Mouse (Mus musculus) left cerebral cortex, postnatal 25 days (tissue): ENCODE measurements around the gene Map4k4. TPM values are rescaled to one million over a fixed set of nuclear protein-coding genes. Genes with fewer than 3 reads are reported as not detected.

ENCODE experiments used
- DNase-seq, 2 experiments: peaks; one replicate each; pipeline ENCODE4 v3.0.0; 2022; ENCODE audit warnings: low spot score in 2 of 2, mixed read lengths in 1 of 2
- intact Hi-C: fragments of 180-260 bp; cut with DNase I; formaldehyde crosslinking; loops from one replicate; pipeline ENCODE4 v1.15.1; 2025
- total RNA-seq, 2 experiments: library from RNA; stranded (reverse); gene quantifications; 2 replicates each; pipeline ENCODE4 v1.2.3; 2021

Map4k4 gene
- total RNA-seq, 2 experiments from 2014 or later = 115 to 131 TPM

GRCm38 (mm10) chr1:39895506-39895905, 5.2 kb upstream of the Map4k4 start:
- DNase-seq = no peak
- intact Hi-C loops = no loop called here

GRCm38 (mm10) chr1:39896581-39896980, 4.1 kb upstream of the Map4k4 start:
- intact Hi-C loops = no loop called here
- DNase-seq = no peak

- no peak for DNase-seq
- intact Hi-C loops = no loop called here
Measured at GRCm38 (mm10) chr1:39898686-39899085, 2.0 kb upstream of the Map4k4 start.

- DNase-seq = peak; percentile 39 to 46
- intact Hi-C loops = loop anchor here (2.0 to 5.0 kb wide), 4 partner anchors 36 to 344 kb away; no protein-coding TSS in a partner anchor
Measured at GRCm38 (mm10) chr1:39901063-39901811, 524 bp downstream of the Map4k4 start.

GRCm38 (mm10) chr1:39901851-39902703, 1.4 kb downstream of the Map4k4 start:
- DNase-seq = peak; percentile 40 to 73

GRCm38 (mm10) chr1:39902704-39903151, 2.0 kb downstream of the Map4k4 start:
- peak in 1 of 2 experiments; percentile 60 for DNase-seq

More at GRCm38 (mm10) chr1:39901851-39902703, 1.4 kb downstream of the Map4k4 start:
- intact Hi-C loops = loop anchor here (2.0 to 5.0 kb wide), 6 partner anchors 21 to 345 kb away; no protein-coding TSS in a partner anchor

GRCm38 (mm10) chr1:39904720-39905119, 4.0 kb downstream of the Map4k4 start:
- intact Hi-C loops = loop anchor here (5.0 kb wide), 3 partner anchors 73 to 347 kb away; no protein-coding TSS in a partner anchor
- DNase-seq = no peak

More at GRCm38 (mm10) chr1:39902704-39903151, 2.0 kb downstream of the Map4k4 start:
- intact Hi-C loops = loop anchor here (2.0 to 5.0 kb wide), 5 partner anchors 20 to 345 kb away; no protein-coding TSS in a partner anchor

GRCm38 (mm10) chr1:39906921-39907320, 6.2 kb downstream of the Map4k4 start:
- DNase-seq = no peak
- intact Hi-C loops = no loop called here

- intact Hi-C loops = no loop called here
- DNase-seq = no peak
Measured at GRCm38 (mm10) chr1:39908976-39909375, 8.3 kb downstream of the Map4k4 start.

GRCm38 (mm10) chr1:39911446-39911845, 10.7 kb downstream of the Map4k4 start:
- intact Hi-C loops = no loop called here
- peak; percentile 62 to 69 for DNase-seq

GRCm38 (mm10) chr1:39913256-39913655, 12.5 kb downstream of the Map4k4 start:
- intact Hi-C loops = no loop called here

GRCm38 (mm10) chr1:39916144-39916543, 15.4 kb downstream of the Map4k4 start:
- intact Hi-C loops = no loop called here
- DNase-seq = peak in 1 of 2 experiments; percentile 30

More at GRCm38 (mm10) chr1:39913256-39913655, 12.5 kb downstream of the Map4k4 start:
- no peak for DNase-seq

GRCm38 (mm10) chr1:39917855-39918516, 17.3 kb downstream of the Map4k4 start:
- intact Hi-C loops = no loop called here
- no peak for DNase-seq

- intact Hi-C loops = no loop called here
- no peak for DNase-seq
Measured at GRCm38 (mm10) chr1:39918517-39919115, 17.9 kb downstream of the Map4k4 start.

- no peak for DNase-seq
- intact Hi-C loops = no loop called here
Measured at GRCm38 (mm10) chr1:39920616-39921015, 19.9 kb downstream of the Map4k4 start.

- intact Hi-C loops = loop anchor here (2.0 kb wide), 1 partner anchor 19 kb away; no protein-coding TSS in a partner anchor
Measured at GRCm38 (mm10) chr1:39921996-39922395, 21.3 kb downstream of the Map4k4 start.

GRCm38 (mm10) chr1:39922714-39923113, 22.0 kb downstream of the Map4k4 start:
- DNase-seq = peak in 1 of 2 experiments; percentile 67
- intact Hi-C loops = loop anchor here (2.0 kb wide), 1 partner anchor 20 kb away; no protein-coding TSS in a partner anchor

More at GRCm38 (mm10) chr1:39921996-39922395, 21.3 kb downstream of the Map4k4 start:
- DNase-seq = no peak

GRCm38 (mm10) chr1:39923395-39924337, 23.0 kb downstream of the Map4k4 start:
- intact Hi-C loops = loop anchor here (2.0 kb wide), 1 partner anchor 21 kb away; no protein-coding TSS in a partner anchor
- DNase-seq = peak; percentile 31 to 59
